Mouse (Mus musculus): Measurements from ENCODE around the gene Bpifb5. TPM values are rescaled to one million over a fixed set of nuclear protein-coding genes. Genes with fewer than 3 reads are reported as not detected.
"Not testable (repeated sequence)": the region's sequence is repeated elsewhere in the genome, so short reads cannot be mapped to it uniquely, and the experiment has no call there.

Bpifb5 gene
- 0.35 TPM in 1 of 2 replicates, not detected in the other for polyA plus RNA-seq (2014; fragmentation: Nextera tagmentation; extraction: Ambion mirVana)

- H3K27ac ChIP-seq (ENCODE audit: low read depth) = no peak within 1 kb of the TSS
- no peaks in the 10 kb centered on the region for H3K27me3 ChIP-seq (replicated peaks; ENCODE audit: control insufficient read depth, insufficient read depth, low read length)
- peaks cover 7% of the 10 kb centered on the region; the same call in 1 of the 2 replicates for H3K4me1 ChIP-seq (replicated peaks; ENCODE audit: control insufficient read depth, insufficient read depth, low read length)
- H3K9me3 ChIP-seq (ENCODE audit: control insufficient read depth, low read length) = no peaks in the 10 kb centered on the region
- 0 out of 2 replicates have a peak, but pooled peaks have one; percentile 54 for ATAC-seq (replicated peaks; ENCODE audit: low FRiP score, low TSS enrichment, low read depth)
- no peaks in the 10 kb centered on the region for H3K36me3 ChIP-seq (ENCODE audit: control insufficient read depth, insufficient read depth, low read length)
- H3K4me2 ChIP-seq (ENCODE audit: low read length) = peak within 1 kb of the TSS; percentile 14; the same call in 1 of the 2 replicates
- no peak within 1 kb of the TSS for H3K4me3 ChIP-seq (ENCODE audit: low read depth, low read length)
- DNase-seq (ENCODE audit: low spot score) = peak; percentile 56
- H3K9ac ChIP-seq (ENCODE audit: low read length) = no peak within 1 kb of the TSS
- WGBS = 3% methylated on average over 14 of the region's 14 CpGs
These were observed at the start of gene Bpifb5 for GRCm38 (mm10) chr2:154223265-154223916. Gene Bpifb5 (plus strand): TSS chr2:154223742.

- H3K4me1 ChIP-seq (replicated peaks; ENCODE audit: control insufficient read depth, insufficient read depth, low read length); H3K4me2 ChIP-seq (ENCODE audit: low read length); H3K27ac ChIP-seq (ENCODE audit: low read depth); H3K9me3 ChIP-seq (ENCODE audit: control insufficient read depth, low read length); H3K9ac ChIP-seq (ENCODE audit: low read length); H3K27me3 ChIP-seq (replicated peaks; ENCODE audit: control insufficient read depth, insufficient read depth, low read length); DNase-seq (ENCODE audit: low spot score); ATAC-seq (replicated peaks; ENCODE audit: low FRiP score, low TSS enrichment, low read depth); H3K36me3 ChIP-seq (ENCODE audit: control insufficient read depth, insufficient read depth, low read length); H3K4me3 ChIP-seq (ENCODE audit: low read depth, low read length): not testable (repeated sequence)
- WGBS = 89% methylated on average over 7 of the region's 7 CpGs
These were observed 41.6 kb upstream of the Bpifb5 start for GRCm38 (mm10) chr2:154181900-154182299.

- not testable (repeated sequence) for H3K27ac ChIP-seq (ENCODE audit: low read depth); DNase-seq (ENCODE audit: low spot score); H3K36me3 ChIP-seq (ENCODE audit: control insufficient read depth, insufficient read depth, low read length); H3K4me1 ChIP-seq (replicated peaks; ENCODE audit: control insufficient read depth, insufficient read depth, low read length); H3K4me3 ChIP-seq (ENCODE audit: low read depth, low read length); H3K4me2 ChIP-seq (ENCODE audit: low read length); H3K9ac ChIP-seq (ENCODE audit: low read length); H3K27me3 ChIP-seq (replicated peaks; ENCODE audit: control insufficient read depth, insufficient read depth, low read length); ATAC-seq (replicated peaks; ENCODE audit: low FRiP score, low TSS enrichment, low read depth); H3K9me3 ChIP-seq (ENCODE audit: control insufficient read depth, low read length)
- 52% methylated on average over 4 of the region's 4 CpGs for WGBS
These were observed 40.5 kb upstream of the Bpifb5 start for GRCm38 (mm10) chr2:154183061-154183460.

- Histone ChIP-seq H3K4me3 (ENCODE audit: low read depth, low read length) (no peak overlapping the region), H3K9me3 (ENCODE audit: control insufficient read depth, low read length) (no peaks in the 10 kb centered on the region), H3K27me3 (replicated peaks; ENCODE audit: control insufficient read depth, insufficient read depth, low read length) (no peaks in the 10 kb centered on the region), H3K36me3 (ENCODE audit: control insufficient read depth, insufficient read depth, low read length) (no peaks in the 10 kb centered on the region), H3K9ac (ENCODE audit: low read length) (no peak overlapping the region), H3K4me1 (replicated peaks; ENCODE audit: control insufficient read depth, insufficient read depth, low read length) (no peaks in the 10 kb centered on the region), H3K27ac (ENCODE audit: low read depth) (no peak overlapping the region), H3K4me2 (ENCODE audit: low read length) (no peak overlapping the region)
- no peak for DNase-seq (ENCODE audit: low spot score)
- WGBS = 84% methylated on average over 6 of the region's 6 CpGs
- no peak for ATAC-seq (replicated peaks; ENCODE audit: low FRiP score, low TSS enrichment, low read depth)
These were observed 38.2 kb upstream of the Bpifb5 start for GRCm38 (mm10) chr2:154185319-154185718.

- WGBS = 75% methylated on average over 3 of the region's 3 CpGs
- Histone ChIP-seq H3K4me2 (ENCODE audit: low read length) (no peak overlapping the region), H3K27me3 (replicated peaks; ENCODE audit: control insufficient read depth, insufficient read depth, low read length) (no peaks in the 10 kb centered on the region), H3K27ac (ENCODE audit: low read depth) (no peak overlapping the region), H3K4me3 (ENCODE audit: low read depth, low read length) (no peak overlapping the region), H3K36me3 (ENCODE audit: control insufficient read depth, insufficient read depth, low read length) (no peaks in the 10 kb centered on the region), H3K9ac (ENCODE audit: low read length) (no peak overlapping the region), H3K9me3 (ENCODE audit: control insufficient read depth, low read length) (no peaks in the 10 kb centered on the region), H3K4me1 (replicated peaks; ENCODE audit: control insufficient read depth, insufficient read depth, low read length) (no peaks in the 10 kb centered on the region)
- DNase-seq (ENCODE audit: low spot score) = no peak
- ATAC-seq (replicated peaks; ENCODE audit: low FRiP score, low TSS enrichment, low read depth) = no peak
These were observed 37.8 kb upstream of the Bpifb5 start for GRCm38 (mm10) chr2:154185748-154186147.

- DNase-seq (ENCODE audit: low spot score) (no peak), ATAC-seq (replicated peaks; ENCODE audit: low FRiP score, low TSS enrichment, low read depth) (no peak)
- 40% methylated on average over 5 of the region's 5 CpGs for WGBS
These were observed 36.1 kb upstream of the Bpifb5 start for GRCm38 (mm10) chr2:154187468-154187867.

GRCm38 (mm10) chr2:154189877-154190434 is 33.6 kb upstream of the Bpifb5 start:
- ATAC-seq (replicated peaks; ENCODE audit: low FRiP score, low TSS enrichment, low read depth) (no peak), DNase-seq (ENCODE audit: low spot score) (no peak)
- H3K9me3 ChIP-seq (ENCODE audit: control insufficient read depth, low read length) = no peaks in the 10 kb centered on the region
- no peaks in the 10 kb centered on the region for H3K36me3 ChIP-seq (ENCODE audit: control insufficient read depth, insufficient read depth, low read length)
- H3K9ac ChIP-seq (ENCODE audit: low read length) = no peak overlapping the region
- H3K27me3 ChIP-seq (replicated peaks; ENCODE audit: control insufficient read depth, insufficient read depth, low read length) = no peaks in the 10 kb centered on the region
- 81% methylated on average over 7 of the region's 7 CpGs for WGBS
- H3K27ac ChIP-seq (ENCODE audit: low read depth) = no peak overlapping the region
- H3K4me3 ChIP-seq (ENCODE audit: low read depth, low read length) = no peak overlapping the region
- no peaks in the 10 kb centered on the region for H3K4me1 ChIP-seq (replicated peaks; ENCODE audit: control insufficient read depth, insufficient read depth, low read length)
- H3K4me2 ChIP-seq (ENCODE audit: low read length) = no peak overlapping the region

More at GRCm38 (mm10) chr2:154187468-154187867, 36.1 kb upstream of the Bpifb5 start:
- Histone ChIP-seq H3K9me3 (ENCODE audit: control insufficient read depth, low read length) (no peaks in the 10 kb centered on the region), H3K27me3 (replicated peaks; ENCODE audit: control insufficient read depth, insufficient read depth, low read length) (no peaks in the 10 kb centered on the region), H3K36me3 (ENCODE audit: control insufficient read depth, insufficient read depth, low read length) (no peaks in the 10 kb centered on the region), H3K4me3 (ENCODE audit: low read depth, low read length) (no peak overlapping the region), H3K27ac (ENCODE audit: low read depth) (no peak overlapping the region), H3K9ac (ENCODE audit: low read length) (no peak overlapping the region), H3K4me1 (replicated peaks; ENCODE audit: control insufficient read depth, insufficient read depth, low read length) (no peaks in the 10 kb centered on the region), H3K4me2 (ENCODE audit: low read length) (no peak overlapping the region)

- no peak for DNase-seq (ENCODE audit: low spot score)
- 84% methylated on average over 11 of the region's 11 CpGs for WGBS
These were observed 32.8 kb upstream of the Bpifb5 start, which contains the start of gene Bpifb1 for GRCm38 (mm10) chr2:154190546-154191258. Gene Bpifb1 (plus strand): TSS chr2:154190818.

More at GRCm38 (mm10) chr2:154190546-154191258, 32.8 kb upstream of the Bpifb5 start, which contains the start of gene Bpifb1:
- ATAC-seq (replicated peaks; ENCODE audit: low FRiP score, low TSS enrichment, low read depth) = no peak
- H3K4me2 ChIP-seq (ENCODE audit: low read length) = no peak within 1 kb of the TSS
- H3K4me1 ChIP-seq (replicated peaks; ENCODE audit: control insufficient read depth, insufficient read depth, low read length) = no peaks in the 10 kb centered on the region
- H3K27me3 ChIP-seq (replicated peaks; ENCODE audit: control insufficient read depth, insufficient read depth, low read length) = no peaks in the 10 kb centered on the region
- H3K9ac ChIP-seq (ENCODE audit: low read length) = no peak within 1 kb of the TSS
- H3K36me3 ChIP-seq (ENCODE audit: control insufficient read depth, insufficient read depth, low read length) = no peaks in the 10 kb centered on the region
- H3K27ac ChIP-seq (ENCODE audit: low read depth) = no peak within 1 kb of the TSS
- no peak within 1 kb of the TSS for H3K4me3 ChIP-seq (ENCODE audit: low read depth, low read length)
- no peaks in the 10 kb centered on the region for H3K9me3 ChIP-seq (ENCODE audit: control insufficient read depth, low read length)
